Mouse (Mus musculus) cerebellum, adult 9-10 months (tissue): Measurements from ENCODE around the gene Kif2a.
A peak's percentile ranks its signal among the peaks of the same experiment; 100 is the strongest.

Experiments used
- DNase-seq: peaks from one replicate; pipeline ENCODE4 v3.0.0; 2022

The Kif2a gene

GRCm38 (mm10) chr13:107021461-107022265, at the start of gene Kif2a:
Kif2a (minus strand) TSS chr13:107022126.
- peak; percentile 59 for DNase-seq

DNA sequence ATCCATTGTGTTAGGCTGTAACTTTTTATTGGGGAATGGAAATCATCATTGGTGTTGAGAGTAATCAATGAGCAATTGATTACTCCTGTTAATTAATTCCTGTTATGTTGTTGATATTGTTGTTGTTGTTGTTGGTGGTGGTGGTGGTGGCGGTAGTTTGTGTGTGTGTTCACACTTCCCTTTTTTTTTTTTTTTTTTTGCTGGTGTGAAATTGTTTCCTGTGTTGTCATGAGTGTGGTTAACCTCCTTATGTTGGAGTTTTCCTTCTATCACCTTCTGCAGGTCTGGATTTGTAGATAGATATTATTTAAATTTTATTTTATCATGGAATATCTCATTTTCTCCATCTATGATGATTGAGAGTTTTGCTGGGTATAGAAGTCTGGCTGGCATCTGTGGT, 47.1 kb upstream of the Kif2a start:
- no peak for DNase-seq

GRCm38 (mm10) chr13:107065098-107065855, 43.4 kb upstream of the Kif2a start:
- no peak for DNase-seq

GRCm38 (mm10) chr13:107064263-107064662, 42.3 kb upstream of the Kif2a start:
- no peak for DNase-seq

DNA sequence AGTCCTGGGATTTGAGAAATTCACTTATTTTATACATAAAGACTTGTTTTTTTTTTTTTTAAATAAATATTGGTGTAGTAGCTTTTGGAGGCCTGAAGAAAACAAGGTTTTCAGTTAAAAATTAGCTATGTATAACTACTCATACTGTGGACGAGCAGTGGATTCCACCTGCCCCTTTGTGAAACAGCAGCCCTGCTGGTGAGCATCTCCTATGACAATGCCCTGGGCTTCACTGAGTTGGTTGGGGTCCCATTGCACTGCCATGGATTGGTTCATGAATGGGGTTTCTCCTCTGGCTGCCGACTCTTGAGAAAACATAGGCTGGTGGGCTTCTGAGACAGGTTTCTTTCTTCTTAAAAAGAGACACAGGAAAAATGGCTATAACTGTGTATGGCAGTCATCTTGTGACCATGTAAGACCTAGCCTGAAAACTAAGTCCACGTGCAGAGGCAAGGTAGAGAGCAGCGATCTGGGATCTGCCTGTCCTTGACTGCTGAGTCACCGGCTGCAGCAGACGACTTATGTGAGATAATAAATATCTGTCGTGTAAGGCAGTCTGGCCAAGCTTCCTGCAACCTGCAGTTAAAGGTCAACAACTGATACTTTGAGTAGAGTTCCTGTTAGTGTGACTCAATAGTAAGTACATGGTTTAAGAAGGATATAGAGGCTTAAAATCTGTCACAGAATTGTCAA, 41.3 kb upstream of the Kif2a start:
- no peak for DNase-seq

GRCm38 (mm10) chr13:107060098-107060497, 38.2 kb upstream of the Kif2a start:
- no peak for DNase-seq

GRCm38 (mm10) chr13:107059460-107059859, 37.5 kb upstream of the Kif2a start:
- no peak for DNase-seq

- no peak for DNase-seq
These were observed 34.4 kb upstream of the Kif2a start for GRCm38 (mm10) chr13:107056318-107056717.

DNA sequence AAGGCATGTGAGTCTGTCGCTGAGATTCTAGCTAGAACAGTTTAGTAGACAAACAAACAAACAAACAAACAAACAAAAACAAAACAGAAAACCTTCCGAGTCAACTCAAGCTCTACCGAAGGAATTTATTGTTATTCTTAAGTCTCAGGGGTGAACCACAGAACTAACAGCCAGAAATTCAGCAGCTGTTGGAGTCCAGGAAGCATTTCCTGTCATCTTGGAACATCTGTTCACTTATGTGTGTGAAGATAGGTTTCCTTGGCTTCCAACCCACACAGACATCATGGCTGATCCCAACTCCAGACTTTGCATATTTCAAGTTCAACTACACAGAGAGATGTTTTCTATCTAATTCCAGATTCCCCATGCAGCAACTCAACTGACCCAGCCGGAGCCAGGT, 32.6 kb upstream of the Kif2a start:
- DNase-seq, result no peak

- DNase-seq, result no peak
These were observed 29.4 kb upstream of the Kif2a start for GRCm38 (mm10) chr13:107051342-107051741.

GRCm38 (mm10) chr13:107044229-107044628, 22.3 kb upstream of the Kif2a start:
- no peak for DNase-seq

DNA sequence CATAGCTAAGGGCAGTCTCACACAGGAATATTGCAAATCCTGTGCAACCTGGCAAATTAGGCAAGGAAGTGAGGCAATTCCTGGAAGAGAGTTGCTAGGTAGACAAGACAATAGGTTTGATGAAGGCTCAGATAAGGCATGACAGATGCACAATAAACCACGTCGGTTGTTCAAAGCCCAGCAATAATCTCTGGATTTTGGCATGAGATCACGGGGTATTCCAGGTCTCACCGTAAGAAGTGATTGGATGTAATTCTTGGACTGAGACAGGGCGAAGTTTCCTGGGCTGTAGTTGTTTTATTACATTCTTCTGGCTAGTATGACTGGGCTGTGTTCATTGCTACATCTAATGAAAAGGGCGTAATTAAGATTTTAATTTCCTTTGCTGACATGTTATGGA, 20.6 kb upstream of the Kif2a start:
- DNase-seq, result no peak

DNA sequence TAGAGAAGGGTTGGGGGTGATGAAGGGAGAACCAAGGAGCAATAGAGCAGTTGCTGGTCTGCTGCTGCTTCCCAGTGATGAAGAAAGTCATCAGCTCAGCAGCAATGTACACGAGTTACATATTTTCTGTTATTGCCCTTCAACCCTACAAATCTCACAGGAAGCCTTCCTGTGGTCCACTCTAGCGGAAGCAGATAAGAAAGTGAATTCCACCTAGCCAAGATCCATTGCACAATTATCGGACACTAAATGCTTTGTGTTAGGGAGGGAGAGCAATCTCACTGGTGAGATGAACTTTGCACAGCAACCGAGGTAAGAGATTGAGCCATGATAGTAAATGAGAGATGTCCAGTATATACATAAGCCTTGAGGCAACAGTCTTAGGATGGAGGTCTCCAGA, 17.6 kb upstream of the Kif2a start:
- no peak for DNase-seq

- no peak for DNase-seq
These were observed 16.4 kb upstream of the Kif2a start for GRCm38 (mm10) chr13:107038346-107038745.

GRCm38 (mm10) chr13:107035511-107036113, 13.7 kb upstream of the Kif2a start:
- no peak for DNase-seq

- DNase-seq, result no peak
These were observed 13.2 kb upstream of the Kif2a start for GRCm38 (mm10) chr13:107035078-107035477.

DNA sequence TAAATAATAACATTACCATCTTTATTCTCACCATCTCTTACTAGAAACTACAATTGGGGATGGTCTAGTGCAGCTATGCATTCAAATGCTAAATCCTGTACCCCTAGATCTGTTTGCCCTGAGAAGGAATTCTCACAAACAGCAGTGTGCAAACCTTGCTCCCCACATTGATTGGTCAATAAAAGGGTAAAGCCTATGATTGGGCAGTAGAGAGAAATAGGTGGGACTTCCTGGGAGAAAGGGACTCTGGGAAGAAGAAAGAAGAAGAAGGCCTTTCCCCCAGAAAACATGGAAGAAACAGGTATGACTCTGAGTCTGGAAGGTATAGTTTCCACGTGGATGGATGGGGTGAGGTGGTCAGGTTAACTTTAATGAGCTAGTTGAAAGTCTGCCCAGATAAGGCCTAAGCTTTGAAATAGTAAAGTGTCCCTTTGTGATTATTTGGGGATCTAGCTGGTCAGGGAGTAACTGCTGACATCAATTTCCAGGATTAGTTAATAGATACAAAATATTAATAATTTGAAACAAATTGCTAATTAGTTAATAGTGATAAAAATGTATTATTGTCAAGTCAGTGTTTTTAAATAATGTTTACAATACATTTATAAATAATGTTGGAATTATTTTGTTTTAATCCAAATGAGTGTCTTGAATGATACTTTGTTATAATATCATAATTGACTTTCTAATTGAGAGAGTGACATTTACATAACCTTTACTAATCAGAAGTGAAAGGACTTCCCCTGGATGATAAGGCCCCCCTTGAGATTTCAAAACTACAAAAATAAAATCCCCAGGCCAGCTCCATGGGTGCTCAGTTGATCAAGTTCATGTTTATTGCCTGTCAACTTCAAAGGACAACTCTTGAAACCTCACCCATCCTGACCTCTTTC, 12.3 kb upstream of the Kif2a start:
- no peak for DNase-seq

- no peak for DNase-seq
These were observed 9.3 kb upstream of the Kif2a start for GRCm38 (mm10) chr13:107031228-107031627.

- DNase-seq, result no peak
These were observed 5.3 kb upstream of the Kif2a start for GRCm38 (mm10) chr13:107027218-107027617.

DNA sequence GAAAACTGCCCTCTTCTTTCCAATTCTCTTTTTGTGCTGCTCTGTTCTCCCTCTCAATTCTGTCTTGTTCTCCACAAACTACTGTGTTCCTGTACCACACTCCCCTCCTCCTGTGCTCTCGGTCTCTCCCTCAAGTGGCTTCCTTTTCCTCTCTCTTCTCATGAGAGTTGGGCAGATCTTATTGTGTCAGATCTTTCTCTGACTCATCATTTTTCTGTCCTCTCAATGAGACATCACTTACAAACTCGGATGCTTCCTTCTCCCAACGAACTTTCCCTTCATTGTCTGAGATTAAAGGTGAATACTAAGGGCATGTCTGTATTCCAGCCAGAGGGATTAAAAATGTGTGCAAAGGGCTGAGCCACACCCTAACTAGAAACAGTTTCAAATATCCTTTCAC, 3.7 kb upstream of the Kif2a start:
- no peak for DNase-seq

DNA sequence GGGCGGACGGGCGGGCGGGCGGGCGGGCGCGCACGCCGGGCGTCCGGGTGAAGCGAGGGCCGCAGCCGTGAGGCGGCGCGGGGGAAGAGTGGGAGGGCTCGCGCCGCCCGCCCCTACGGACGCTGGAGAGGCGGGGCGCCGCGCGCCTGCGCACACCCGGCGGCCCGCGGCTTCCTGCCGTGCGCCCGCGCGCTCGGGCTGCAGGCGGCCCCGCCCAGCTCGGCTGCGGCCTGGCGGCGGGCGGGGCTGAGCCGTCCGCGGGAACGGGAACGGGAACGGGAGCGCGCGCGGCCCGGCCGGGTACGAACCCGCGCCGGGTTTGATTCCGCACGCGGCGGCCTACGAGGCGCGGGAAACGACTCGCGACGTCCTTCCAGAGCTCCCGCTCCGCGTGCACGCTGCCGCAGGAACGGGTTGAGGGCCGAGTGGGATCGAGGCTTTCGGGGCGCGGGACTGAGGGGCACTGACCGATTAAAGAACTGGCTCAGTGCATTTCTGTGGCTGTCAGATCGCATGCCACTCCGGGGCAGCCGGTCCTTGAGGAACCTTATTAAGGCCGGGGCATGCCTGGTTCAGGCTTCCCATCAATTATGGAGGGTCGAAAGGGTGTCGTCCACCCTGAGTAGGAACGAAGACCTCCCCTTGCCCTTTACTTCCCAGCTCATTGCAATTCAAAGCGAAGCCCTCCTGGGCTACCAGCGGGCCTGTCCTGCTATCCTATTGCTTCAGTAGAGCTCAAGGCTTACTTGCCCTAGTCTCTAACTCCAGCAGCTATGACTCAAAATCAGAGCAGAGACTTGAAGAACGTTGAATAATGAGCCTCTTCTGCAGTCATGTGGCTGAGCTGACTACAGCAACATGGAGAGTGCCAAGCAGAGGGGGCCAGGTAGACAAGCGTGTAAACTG, 593 bp upstream of the Kif2a start:
- DNase-seq, result peak; percentile 77
